Mouse (Mus musculus): Measurements from ENCODE around the gene Cubn. TPM values are rescaled to one million over a fixed set of nuclear protein-coding genes. Genes with fewer than 3 reads are reported as not detected.
A peak's percentile ranks its signal among the peaks of the same experiment; 100 is the strongest.

Cubn gene
- total RNA-seq, 2 experiments from 2014 or later, result 0.05 to 0.06 TPM

- DNase-seq, result no peak
- no peak overlapping the region for H3K4me3 ChIP-seq
- intact Hi-C loops (cut with DNase I), result loop anchor here (10.0 kb wide), 1 partner anchor 179 kb away; the partner anchor contains the start of gene Vim
These were observed 95.5 kb downstream of the Cubn start for GRCm38 (mm10) chr2:13396124-13396540.

GRCm38 (mm10) chr2:13391018-13391417 is 100.6 kb downstream of the Cubn start:
- intact Hi-C loops (cut with DNase I), result loop anchor here (10.0 kb wide), 1 partner anchor 184 kb away; the partner anchor contains the start of gene Vim
- TF ChIP-seq CTCF (IDR thresholded peaks at IDR 0.05), result no peak
- H3K27ac ChIP-seq, result peak overlapping the region; percentile 76
- no peak for DNase-seq
- H3K4me3 ChIP-seq, result 0 out of 2 replicates have a peak overlapping the region, but pooled peaks have one; percentile 9

More at GRCm38 (mm10) chr2:13396124-13396540, 95.5 kb downstream of the Cubn start:
- H3K27ac ChIP-seq, result peak overlapping the region; percentile 66
- no peak for TF ChIP-seq CTCF (IDR thresholded peaks at IDR 0.05)

GRCm38 (mm10) chr2:13386631-13387030 is 105.0 kb downstream of the Cubn start:
- no peak for TF ChIP-seq CTCF (IDR thresholded peaks at IDR 0.05)
- intact Hi-C loops (cut with DNase I), result no loop called here
- Histone ChIP-seq H3K27ac (peak overlapping the region; percentile 87), H3K4me3 (no peak overlapping the region)
- no peak for DNase-seq

GRCm38 (mm10) chr2:13385542-13386345 is 105.9 kb downstream of the Cubn start:
- Histone ChIP-seq H3K4me3 (no peak overlapping the region), H3K27ac (peak overlapping the region; percentile 87)
- intact Hi-C loops (cut with DNase I), result no loop called here
- DNase-seq, result peak; percentile 43
- no peak for TF ChIP-seq CTCF (IDR thresholded peaks at IDR 0.05)

GRCm38 (mm10) chr2:13384775-13385541 is 106.7 kb downstream of the Cubn start:
- Histone ChIP-seq H3K4me3 (no peak overlapping the region), H3K27ac (peak overlapping the region; percentile 87)
- peak; percentile 40 for DNase-seq
- no peak for TF ChIP-seq CTCF (IDR thresholded peaks at IDR 0.05)
- intact Hi-C loops (cut with DNase I), result no loop called here

- TF ChIP-seq CTCF (IDR thresholded peaks at IDR 0.05), result no peak
- no peak overlapping the region for H3K4me3 ChIP-seq
- intact Hi-C loops (cut with DNase I), result no loop called here
- no peak for DNase-seq
- H3K27ac ChIP-seq, result no peak overlapping the region
These were observed 115.4 kb downstream of the Cubn start for GRCm38 (mm10) chr2:13376166-13376565.

GRCm38 (mm10) chr2:13373291-13373690 is 118.3 kb downstream of the Cubn start:
- intact Hi-C loops (cut with DNase I), result no loop called here
- DNase-seq, result no peak
- Histone ChIP-seq H3K4me3 (no peak overlapping the region), H3K27ac (peak overlapping the region; percentile 86; the same call in 1 of the 2 replicates)
- TF ChIP-seq CTCF (IDR thresholded peaks at IDR 0.05), result no peak

GRCm38 (mm10) chr2:13372825-13373224 is 118.8 kb downstream of the Cubn start:
- Histone ChIP-seq H3K4me3 (no peak overlapping the region), H3K27ac (peak overlapping the region; percentile 86)
- DNase-seq, result no peak
- intact Hi-C loops (cut with DNase I), result no loop called here
- no peak for TF ChIP-seq CTCF (IDR thresholded peaks at IDR 0.05)

- DNase-seq, result peak; percentile 50
- no peak for TF ChIP-seq CTCF (IDR thresholded peaks at IDR 0.05)
- H3K4me3 ChIP-seq, result no peak overlapping the region
- intact Hi-C loops (cut with DNase I), result no loop called here
- peak overlapping the region; percentile 86 for H3K27ac ChIP-seq
These were observed 119.3 kb downstream of the Cubn start for GRCm38 (mm10) chr2:13372256-13372824.

GRCm38 (mm10) chr2:13371797-13372170 is 119.8 kb downstream of the Cubn start:
- Histone ChIP-seq H3K4me3 (no peak overlapping the region), H3K27ac (peak overlapping the region; percentile 86)
- no peak for TF ChIP-seq CTCF (IDR thresholded peaks at IDR 0.05)
- intact Hi-C loops (cut with DNase I), result no loop called here
- DNase-seq, result peak; percentile 17

GRCm38 (mm10) chr2:13371072-13371796 is 120.4 kb downstream of the Cubn start:
- Histone ChIP-seq H3K27ac (peak overlapping the region; percentile 86), H3K4me3 (no peak overlapping the region)
- TF ChIP-seq CTCF (IDR thresholded peaks at IDR 0.05), result no peak
- DNase-seq, result no peak
- intact Hi-C loops (cut with DNase I), result no loop called here

- H3K27ac ChIP-seq, result peak overlapping the region; percentile 86
- DNase-seq, result no peak
- no peak overlapping the region for H3K4me3 ChIP-seq
- TF ChIP-seq CTCF (IDR thresholded peaks at IDR 0.05), result no peak
- intact Hi-C loops (cut with DNase I), result no loop called here
These were observed 121.1 kb downstream of the Cubn start for GRCm38 (mm10) chr2:13370556-13370955.
